Mouse (Mus musculus) neural tube, embryonic 11.5 days (tissue): ENCODE data around the gene Btbd9. TPM values are rescaled to one million over a fixed set of nuclear protein-coding genes. Genes with fewer than 3 reads are reported as not detected.

Source experiments
- ATAC-seq: fragments of 200-750 bp; cut with Nextera tagmentation; 2 replicates; pipeline ENCODE4 v1.8.0; 2017; ENCODE audit warnings: moderate number of reproducible peaks, mild to moderate bottlenecking, moderate TSS enrichment, moderate library complexity; ENCODE audit not compliant: insufficient read depth, low FRiP score, low TSS enrichment
- DNase-seq: peaks from one replicate; pipeline ENCODE4 v3.0.0-alpha.2; 2015; ENCODE audit warnings: low spot score
- H3K27ac ChIP-seq: fragments of 300-500 bp; sonication (generic); 2 replicates; pipeline ENCODE4 v1.5.1; 2014; ENCODE audit warnings: low read depth, mild to moderate bottlenecking, low read length
- H3K27me3 ChIP-seq: fragments of 300-500 bp; sonication (generic); 2 replicates; pipeline ENCODE4 v1.6.1; 2014; ENCODE audit warnings: mild to moderate bottlenecking, low read length, mixed read lengths; ENCODE audit not compliant: control insufficient read depth, insufficient read depth
- H3K36me3 ChIP-seq: fragments of 300-500 bp; sonication (generic); 2 replicates; pipeline ENCODE4 v1.6.1; 2014; ENCODE audit warnings: mild to moderate bottlenecking, low read length, moderate library complexity, mixed read lengths; ENCODE audit not compliant: control insufficient read depth, insufficient read depth
- H3K4me1 ChIP-seq: fragments of 300-500 bp; sonication (generic); 2 replicates; pipeline ENCODE4 v1.6.1; 2014; ENCODE audit warnings: low read length, mixed read lengths; ENCODE audit not compliant: control insufficient read depth, insufficient read depth
- H3K4me2 ChIP-seq: fragments of 300-500 bp; sonication (generic); 2 replicates; pipeline ENCODE4 v1.6.1; 2014; ENCODE audit warnings: low read depth, mild to moderate bottlenecking, moderate library complexity
- H3K4me3 ChIP-seq: fragments of 300-500 bp; sonication (generic); 2 replicates; pipeline ENCODE4 v1.5.1; 2014; ENCODE audit warnings: low read depth, low read length
- H3K9ac ChIP-seq: fragments of 300-500 bp; sonication (generic); 2 replicates; pipeline ENCODE4 v1.6.1; 2014; ENCODE audit warnings: mild to moderate bottlenecking, low read length
- H3K9me3 ChIP-seq: fragments of 300-500 bp; sonication (generic); 2 replicates; pipeline ENCODE4 v1.6.1; 2016; ENCODE audit warnings: low read length; ENCODE audit not compliant: control insufficient read depth
- WGBS: fragments of 180-500 bp; shearing (Covaris S2); extraction: QIAGEN DNeasy Blood & Tissue Kit; methylation state at CpG from one replicate; pipeline ENCODE4 v1.1.7; 2014; 5-methylcytosine and 5-hydroxymethylcytosine counted together
- polyA plus RNA-seq: library from polyadenylated mRNA; unstranded; fragments of >200 nt; fragmentation: Nextera tagmentation; extraction: Ambion mirVana; gene quantifications from 2 replicates; pipeline ENCODE4 v1.2.1, GENCODE M21; 2014

Gene Btbd9
- polyA plus RNA-seq, 1 experiment from 2014 or later = 56.5 TPM

- no peak overlapping the region for H3K4me2 ChIP-seq
- WGBS = 82% methylated on average over 17 of the region's 17 CpGs
- H3K36me3 ChIP-seq = no peaks in the 10 kb centered on the region; the same call in 1 of the 2 replicates
- ATAC-seq (no peak), DNase-seq (peak; percentile 10)
- H3K4me1 ChIP-seq = peaks cover 25% of the 10 kb centered on the region
- H3K27me3 ChIP-seq = no peaks in the 10 kb centered on the region
- H3K9me3 ChIP-seq = no peaks in the 10 kb centered on the region
- no peak overlapping the region for H3K4me3 ChIP-seq
- H3K9ac ChIP-seq = no peak overlapping the region
- no peak overlapping the region for H3K27ac ChIP-seq
Observed at GRCm38 (mm10) chr17:30196401-30197279, 379.6 kb downstream of the Btbd9 start.

- DNase-seq = peak; percentile 9
- no peaks in the 10 kb centered on the region for H3K9me3 ChIP-seq
- H3K27ac ChIP-seq = no peak overlapping the region
- H3K4me3 ChIP-seq = no peak overlapping the region
- H3K27me3 ChIP-seq = no peaks in the 10 kb centered on the region
- H3K4me2 ChIP-seq = no peak overlapping the region
- H3K9ac ChIP-seq = no peak overlapping the region
- WGBS = 85% methylated on average over 17 of the region's 21 CpGs
- no peak for ATAC-seq
- peaks cover 17% of the 10 kb centered on the region for H3K4me1 ChIP-seq
- no peaks in the 10 kb centered on the region; the same call in 1 of the 2 replicates for H3K36me3 ChIP-seq
Observed at GRCm38 (mm10) chr17:30195591-30196183, 380.6 kb downstream of the Btbd9 start.

- Histone ChIP-seq H3K27ac (peak overlapping the region; percentile 44; the same call in 1 of the 2 replicates), H3K9ac (no peak overlapping the region), H3K27me3 (no peaks in the 10 kb centered on the region), H3K4me3 (no peak overlapping the region), H3K4me2 (no peak overlapping the region), H3K9me3 (no peaks in the 10 kb centered on the region), H3K36me3 (no peaks in the 10 kb centered on the region; the same call in 1 of the 2 replicates), H3K4me1 (peaks cover 13% of the 10 kb centered on the region; the same call in 1 of the 2 replicates)
- DNase-seq (peak; percentile 13), ATAC-seq (no peak)
- 68% methylated on average over 11 of the region's 11 CpGs for WGBS
Observed at GRCm38 (mm10) chr17:30194629-30195445, 381.5 kb downstream of the Btbd9 start.

GRCm38 (mm10) chr17:30194091-30194490 lies 382.2 kb downstream of the Btbd9 start:
- 75% methylated on average over 3 of the region's 3 CpGs for WGBS
- H3K9me3 ChIP-seq = no peaks in the 10 kb centered on the region
- ATAC-seq (no peak), DNase-seq (peak; percentile 5)
- no peak overlapping the region for H3K27ac ChIP-seq
- H3K4me1 ChIP-seq = peaks cover 16% of the 10 kb centered on the region; the same call in 1 of the 2 replicates
- no peak overlapping the region for H3K4me3 ChIP-seq
- H3K9ac ChIP-seq = no peak overlapping the region
- no peaks in the 10 kb centered on the region; the same call in 1 of the 2 replicates for H3K36me3 ChIP-seq
- H3K4me2 ChIP-seq = no peak overlapping the region
- no peaks in the 10 kb centered on the region for H3K27me3 ChIP-seq

GRCm38 (mm10) chr17:30193615-30194014 lies 382.7 kb downstream of the Btbd9 start:
- H3K9me3 ChIP-seq = no peaks in the 10 kb centered on the region
- no peak overlapping the region for H3K27ac ChIP-seq
- H3K4me3 ChIP-seq = no peak overlapping the region
- 84% methylated on average over 2 of the region's 2 CpGs for WGBS
- H3K36me3 ChIP-seq = no peaks in the 10 kb centered on the region; the same call in 1 of the 2 replicates
- H3K4me2 ChIP-seq = no peak overlapping the region
- H3K9ac ChIP-seq = no peak overlapping the region
- no peak for ATAC-seq
- no peak for DNase-seq
- H3K4me1 ChIP-seq = peaks cover 19% of the 10 kb centered on the region
- H3K27me3 ChIP-seq = no peaks in the 10 kb centered on the region

GRCm38 (mm10) chr17:30192416-30193005 lies 383.8 kb downstream of the Btbd9 start:
- Histone ChIP-seq H3K36me3 (no peaks in the 10 kb centered on the region; the same call in 1 of the 2 replicates), H3K4me3 (no peak overlapping the region), H3K27ac (no peak overlapping the region), H3K9me3 (no peaks in the 10 kb centered on the region), H3K9ac (no peak overlapping the region), H3K4me2 (no peak overlapping the region), H3K4me1 (peaks cover 27% of the 10 kb centered on the region), H3K27me3 (no peaks in the 10 kb centered on the region)
- DNase-seq (no peak), ATAC-seq (no peak)
- WGBS = 95% methylated on average over 26 of the region's 26 CpGs

GRCm38 (mm10) chr17:30191097-30191640 lies 385.1 kb downstream of the Btbd9 start:
- Histone ChIP-seq H3K4me1 (peaks cover 24% of the 10 kb centered on the region), H3K4me2 (no peak overlapping the region), H3K36me3 (no peaks in the 10 kb centered on the region; the same call in 1 of the 2 replicates), H3K4me3 (no peak overlapping the region), H3K9me3 (no peaks in the 10 kb centered on the region), H3K27ac (no peak overlapping the region), H3K9ac (no peak overlapping the region), H3K27me3 (no peaks in the 10 kb centered on the region)
- ATAC-seq = no peak
- WGBS = 63% methylated on average over 11 of the region's 11 CpGs
- DNase-seq = no peak
